Mouse (Mus musculus) A20 (cell line): Measurements from ENCODE around the gene Zfp318.

ENCODE experiments used
- DNase-seq: peaks from one replicate; pipeline ENCODE4 v3.0.0-alpha.2; 2011; ENCODE audit warnings: low read depth, low spot score

Zfp318 gene

GRCm38 (mm10) chr17:46383294-46384060, at the start of gene Zfp318:
Gene Zfp318, plus strand, starts transcription at chr17:46383731.
- DNase-seq = peak; percentile 97

GRCm38 (mm10) chr17:46336475-46336874, 47.1 kb upstream of the Zfp318 start:
- DNase-seq = peak; percentile 62

- peak; percentile 86 for DNase-seq
Measured at GRCm38 (mm10) chr17:46341208-46341607, 42.3 kb upstream of the Zfp318 start.

GRCm38 (mm10) chr17:46351026-46351700, 32.4 kb upstream of the Zfp318 start:
- no peak for DNase-seq

GRCm38 (mm10) chr17:46371783-46372182, 11.7 kb upstream of the Zfp318 start:
- DNase-seq = peak; percentile 69

- DNase-seq = peak; percentile 72
Measured at GRCm38 (mm10) chr17:46378564-46378963, 5.0 kb upstream of the Zfp318 start.

GRCm38 (mm10) chr17:46384061-46384801, 700 bp downstream of the Zfp318 start:
- peak; percentile 52 for DNase-seq

GRCm38 (mm10) chr17:46388200-46388599, 4.7 kb downstream of the Zfp318 start:
- peak; percentile 75 for DNase-seq

GRCm38 (mm10) chr17:46393012-46393411, 9.5 kb downstream of the Zfp318 start:
- DNase-seq = peak; percentile 65

GRCm38 (mm10) chr17:46394631-46395030, 11.1 kb downstream of the Zfp318 start:
- no peak for DNase-seq

GRCm38 (mm10) chr17:46408478-46408877, 24.9 kb downstream of the Zfp318 start:
- DNase-seq = peak; percentile 15

- no peak for DNase-seq
Measured at GRCm38 (mm10) chr17:46418628-46419027, 35.1 kb downstream of the Zfp318 start.

GRCm38 (mm10) chr17:46419717-46420116, 36.2 kb downstream of the Zfp318 start:
- DNase-seq = peak; percentile 63

- DNase-seq = no peak
Measured at GRCm38 (mm10) chr17:46426496-46426895, 43.0 kb downstream of the Zfp318 start.

- DNase-seq = no peak
Measured at GRCm38 (mm10) chr17:46428761-46429414, 45.4 kb downstream of the Zfp318 start, which contains the start of gene Crip3. Gene Crip3, plus strand, starts transcription at chr17:46428926.

GRCm38 (mm10) chr17:46433627-46434026, 50.1 kb downstream of the Zfp318 start:
- no peak for DNase-seq

GRCm38 (mm10) chr17:46436672-46437366, 53.3 kb downstream of the Zfp318 start:
- DNase-seq = peak; percentile 24

GRCm38 (mm10) chr17:46438298-46438873, 54.9 kb downstream of the Zfp318 start, which contains the start of gene Slc22a7:
Gene Slc22a7, minus strand, starts transcription at chr17:46438457.
- DNase-seq = no peak

- DNase-seq = no peak
Measured at GRCm38 (mm10) chr17:46439176-46439575, 55.6 kb downstream of the Zfp318 start.

- no peak for DNase-seq
Measured at GRCm38 (mm10) chr17:46444839-46445579, 61.5 kb downstream of the Zfp318 start.
